Mouse (Mus musculus) heart, embryonic 15.5 days (tissue): ENCODE results near the gene Asb10. TPM values are rescaled to one million over a fixed set of nuclear protein-coding genes. Genes with fewer than 3 reads are reported as not detected.
A peak's percentile ranks its signal among the peaks of the same experiment; 100 is the strongest.
"Not testable (repeated sequence)": the region's sequence is repeated elsewhere in the genome, so short reads cannot be mapped to it uniquely, and the experiment has no call there.

ENCODE experiments used
- ATAC-seq: fragments of 200-750 bp; cut with Nextera tagmentation; replicated peaks from 2 replicates; pipeline ENCODE4 v1.8.0; 2017; ENCODE audit warnings: low read depth, moderate TSS enrichment; ENCODE audit not compliant: insufficient number of reproducible peaks, insufficient read depth, low FRiP score
- H3K27ac ChIP-seq: fragments of 300-500 bp; sonication (generic); 2 replicates; pipeline ENCODE4 v1.5.1; 2015; ENCODE audit warnings: mild to moderate bottlenecking, inconsistent platforms
- H3K27me3 ChIP-seq: fragments of 300-500 bp; sonication (generic); 2 replicates; pipeline ENCODE4 v1.6.1; 2015; ENCODE audit warnings: inconsistent platforms
- H3K36me3 ChIP-seq: fragments of 300-500 bp; sonication (generic); 2 replicates; pipeline ENCODE4 v1.6.1; 2015; ENCODE audit warnings: mild to moderate bottlenecking, inconsistent platforms
- H3K4me1 ChIP-seq: fragments of 300-500 bp; sonication (generic); replicated peaks from 2 replicates; pipeline ENCODE4 v1.6.1; 2015; ENCODE audit warnings: inconsistent platforms
- H3K4me2 ChIP-seq: fragments of 300-500 bp; sonication (generic); 2 replicates; pipeline ENCODE4 v1.6.1; 2015; ENCODE audit warnings: inconsistent platforms, mild to moderate bottlenecking, moderate library complexity
- H3K4me3 ChIP-seq: fragments of 300-500 bp; sonication (generic); 2 replicates; pipeline ENCODE4 v1.5.1; 2015; ENCODE audit warnings: mild to moderate bottlenecking, inconsistent platforms
- H3K9ac ChIP-seq: fragments of 300-500 bp; sonication (generic); 2 replicates; pipeline ENCODE4 v1.6.1; 2015; ENCODE audit warnings: mild to moderate bottlenecking, inconsistent platforms
- H3K9me3 ChIP-seq: fragments of 300-500 bp; sonication (generic); replicated peaks from 2 replicates; pipeline ENCODE4 v1.6.1; 2016; ENCODE audit warnings: inconsistent platforms
- WGBS: fragments of 180-500 bp; shearing (Covaris S2); methylation state at CpG from one replicate; pipeline ENCODE4 v1.1.7; 2015; ENCODE audit warnings: mixed read lengths; 5-methylcytosine and 5-hydroxymethylcytosine counted together
- polyA plus RNA-seq: library from polyadenylated mRNA; unstranded; fragments of >200 nt; fragmentation: Nextera tagmentation; extraction: Ambion mirVana; gene quantifications from 2 replicates; pipeline ENCODE4 v1.2.1, GENCODE M21; 2015

The Asb10 gene
- polyA plus RNA-seq, 1 experiment from 2014 or later, result 7.0 TPM

DNA sequence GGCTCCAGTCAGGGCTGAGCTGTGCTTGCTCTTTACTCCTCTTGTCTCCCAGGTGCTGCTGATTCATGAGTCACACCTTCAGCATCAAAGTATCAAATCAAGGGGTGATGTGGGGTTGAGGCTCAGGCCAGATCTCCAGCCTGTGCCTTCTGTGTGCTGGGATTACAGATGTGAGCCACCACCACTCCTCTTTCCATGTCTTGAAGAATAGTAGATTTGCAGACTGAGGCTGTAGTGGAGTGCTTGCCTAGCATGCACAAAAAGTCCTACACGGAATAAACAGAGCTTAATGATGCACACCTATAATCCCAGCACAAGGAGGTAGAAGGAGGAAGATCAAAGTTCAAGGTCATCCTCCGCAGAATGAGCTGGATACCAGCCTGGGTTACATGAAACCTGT, 15.9 kb upstream of the Asb10 start, which contains the start of gene 4931409K22Rik:
TSS of gene 4931409K22Rik (minus strand) at position 101 of the 400 bp plus-strand sequence.
- 71% methylated on average over 2 of the region's 2 CpGs for WGBS
- Histone ChIP-seq H3K4me1 (0 out of 2 replicates have a peak, but pooled peaks cover 2% of the 10 kb centered on the region), H3K27ac (no peak within 1 kb of the TSS), H3K4me2 (no peak within 1 kb of the TSS), H3K4me3 (no peak within 1 kb of the TSS), H3K9ac (no peak within 1 kb of the TSS), H3K27me3 (peaks cover 15% of the 10 kb centered on the region; the same call in 1 of the 2 replicates), H3K9me3 (no peaks in the 10 kb centered on the region), H3K36me3 (no peaks in the 10 kb centered on the region)
- ATAC-seq, result no peak

GRCm38 (mm10) chr5:24555335-24555734, 14.6 kb upstream of the Asb10 start:
- WGBS, result 91% methylated on average over 7 of the region's 7 CpGs
- not testable (repeated sequence) for H3K4me2 ChIP-seq, H3K9ac ChIP-seq, H3K27ac ChIP-seq, H3K4me3 ChIP-seq, ATAC-seq, H3K36me3 ChIP-seq, H3K9me3 ChIP-seq
- Histone ChIP-seq H3K27me3 (peaks cover 21% of the 10 kb centered on the region; the same call in 1 of the 2 replicates), H3K4me1 (peaks cover 13% of the 10 kb centered on the region)

- 51% methylated on average over 5 of the region's 5 CpGs for WGBS
- peaks cover 13% of the 10 kb centered on the region for H3K4me1 ChIP-seq
- ATAC-seq, result no peak
Measured at GRCm38 (mm10) chr5:24553621-24554244, 13.0 kb upstream of the Asb10 start.

DNA sequence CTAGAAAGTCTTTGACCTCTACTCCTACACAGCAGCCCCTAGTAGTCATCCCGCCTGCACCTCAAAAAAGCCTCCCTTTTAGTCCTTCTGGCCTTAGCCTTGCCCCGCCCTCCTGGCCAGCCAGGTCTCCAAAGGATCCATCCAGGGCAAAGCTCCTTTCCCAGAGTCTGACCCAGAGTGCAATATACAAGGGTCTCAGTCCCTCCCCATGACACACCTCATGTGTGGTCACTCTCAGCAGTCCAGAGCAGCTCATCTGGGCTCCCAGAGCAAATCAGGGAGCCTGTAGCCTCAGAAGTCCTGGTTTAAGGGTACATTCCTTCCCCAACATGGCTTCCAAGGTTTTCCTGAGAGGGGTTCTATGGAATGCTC, 10.5 kb upstream of the Asb10 start:
- Histone ChIP-seq H3K27ac (no peak overlapping the region), H3K9me3 (no peaks in the 10 kb centered on the region), H3K4me3 (0 out of 2 replicates have a peak overlapping the region, but pooled peaks have one; percentile 9), H3K27me3 (peaks cover 37% of the 10 kb centered on the region), H3K4me2 (peak overlapping the region; percentile 48), H3K4me1 (peaks cover 13% of the 10 kb centered on the region), H3K36me3 (no peaks in the 10 kb centered on the region), H3K9ac (no peak overlapping the region)
- WGBS, result 58% methylated on average over 2 of the region's 2 CpGs
- no peak for ATAC-seq

More at GRCm38 (mm10) chr5:24553621-24554244, 13.0 kb upstream of the Asb10 start:
- peaks cover 34% of the 10 kb centered on the region for H3K27me3 ChIP-seq
- H3K36me3 ChIP-seq, result no peaks in the 10 kb centered on the region
- no peak overlapping the region for H3K4me3 ChIP-seq
- no peak overlapping the region for H3K4me2 ChIP-seq
- H3K27ac ChIP-seq, result no peak overlapping the region
- no peaks in the 10 kb centered on the region for H3K9me3 ChIP-seq
- H3K9ac ChIP-seq, result no peak overlapping the region

DNA sequence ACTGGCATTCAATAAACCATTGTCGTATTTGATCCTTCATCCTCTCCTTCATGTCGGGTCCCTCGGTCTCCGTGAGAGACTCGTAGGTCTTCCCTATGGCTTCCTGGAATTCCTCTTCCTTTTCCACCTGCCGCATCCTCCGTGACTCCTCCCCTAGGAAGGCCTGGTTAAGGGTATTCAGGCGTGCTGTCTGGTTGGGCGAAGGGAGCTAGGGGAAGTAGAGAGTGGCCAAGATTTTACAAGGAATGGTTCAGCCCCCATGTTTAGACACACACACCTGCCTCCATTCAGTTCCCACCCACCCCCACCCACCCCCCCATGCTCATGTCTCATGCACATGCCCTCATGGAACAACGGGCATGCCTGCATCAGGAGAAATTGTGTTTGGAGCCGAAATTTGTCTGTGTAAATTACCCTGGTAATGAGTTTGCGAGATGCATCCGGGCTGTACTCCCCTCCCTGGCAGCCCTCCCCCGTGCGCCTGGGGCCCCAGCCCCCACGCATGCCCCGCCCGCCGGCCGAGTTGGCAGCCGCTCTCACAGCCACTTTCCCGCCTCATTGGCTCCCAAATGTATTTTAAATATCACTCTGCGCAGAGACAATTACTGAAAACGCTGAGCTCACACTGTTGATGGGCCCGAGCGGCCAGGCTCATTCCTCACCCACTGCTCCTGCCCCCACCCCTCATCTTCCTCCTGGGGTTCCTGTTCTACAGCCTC, 10.0 kb upstream of the Asb10 start:
- no peaks in the 10 kb centered on the region for H3K36me3 ChIP-seq
- H3K27ac ChIP-seq, result no peak overlapping the region
- WGBS, result 28% methylated on average over 26 of the region's 26 CpGs
- ATAC-seq, result no peak
- H3K4me1 ChIP-seq, result peaks cover 13% of the 10 kb centered on the region
- H3K4me2 ChIP-seq, result peak overlapping the region; percentile 48
- H3K4me3 ChIP-seq, result 0 out of 2 replicates have a peak overlapping the region, but pooled peaks have one; percentile 9
- H3K9ac ChIP-seq, result no peak overlapping the region
- H3K27me3 ChIP-seq, result peaks cover 37% of the 10 kb centered on the region
- no peaks in the 10 kb centered on the region for H3K9me3 ChIP-seq

GRCm38 (mm10) chr5:24542643-24543042, 1.9 kb upstream of the Asb10 start:
- ATAC-seq, result no peak
- Histone ChIP-seq H3K9me3 (no peaks in the 10 kb centered on the region), H3K4me3 (no peak overlapping the region), H3K27me3 (0 out of 2 replicates have a peak, but pooled peaks cover under 1% of the 10 kb centered on the region), H3K36me3 (no peaks in the 10 kb centered on the region), H3K27ac (no peak overlapping the region), H3K4me1 (peaks cover 24% of the 10 kb centered on the region), H3K4me2 (no peak overlapping the region), H3K9ac (no peak overlapping the region)
- WGBS, result 77% methylated on average over 7 of the region's 7 CpGs

- H3K36me3 ChIP-seq, result no peaks in the 10 kb centered on the region
- peaks cover 24% of the 10 kb centered on the region for H3K4me1 ChIP-seq
- peak overlapping the region; percentile 44 for H3K9ac ChIP-seq
- H3K9me3 ChIP-seq, result no peaks in the 10 kb centered on the region
- H3K4me3 ChIP-seq, result peak overlapping the region; percentile 44
- peak overlapping the region; percentile 90 for H3K27ac ChIP-seq
- 7% methylated on average over 6 of the region's 6 CpGs for WGBS
- H3K27me3 ChIP-seq, result peaks cover 7% of the 10 kb centered on the region; the same call in 1 of the 2 replicates
- peak overlapping the region; percentile 76 for H3K4me2 ChIP-seq
- no peak; the same call in 1 of the 2 replicates for ATAC-seq
Measured at GRCm38 (mm10) chr5:24541144-24541569, 379 bp upstream of the Asb10 start.

GRCm38 (mm10) chr5:24539571-24540296, 1.0 kb downstream of the Asb10 start:
- H3K4me2 ChIP-seq, result peak overlapping the region; percentile 76

DNA sequence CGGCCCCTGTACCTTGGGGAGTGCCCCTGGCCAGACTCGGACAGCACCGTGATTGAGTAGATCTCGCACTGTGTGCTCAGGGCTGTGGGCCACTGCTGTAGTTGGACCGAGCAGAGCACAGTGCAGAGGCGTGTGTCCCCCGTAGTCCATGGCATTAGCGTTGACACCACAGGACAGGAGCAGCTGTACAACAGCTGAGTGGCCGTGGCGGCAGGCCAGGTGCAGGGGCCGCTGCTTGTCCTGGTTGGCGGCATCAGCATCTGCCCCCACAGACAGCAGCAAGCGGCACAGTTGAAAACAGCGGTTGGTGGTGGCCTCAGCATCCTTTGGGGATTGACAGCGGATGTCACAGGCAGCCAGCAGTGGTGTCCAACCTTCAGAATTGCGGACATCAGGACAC, 3.2 kb downstream of the Asb10 start:
- H3K4me2 ChIP-seq, result no peak overlapping the region
- no peak overlapping the region for H3K9ac ChIP-seq
- no peak overlapping the region for H3K27ac ChIP-seq
- WGBS, result 66% methylated on average over 16 of the region's 16 CpGs
- H3K36me3 ChIP-seq, result no peaks in the 10 kb centered on the region
- ATAC-seq, result no peak
- peaks cover 24% of the 10 kb centered on the region for H3K4me1 ChIP-seq
- no peak overlapping the region for H3K4me3 ChIP-seq
- peaks cover 17% of the 10 kb centered on the region for H3K27me3 ChIP-seq
- no peaks in the 10 kb centered on the region for H3K9me3 ChIP-seq

More at GRCm38 (mm10) chr5:24539571-24540296, 1.0 kb downstream of the Asb10 start:
- Histone ChIP-seq H3K4me3 (peak overlapping the region; percentile 44), H3K9me3 (no peaks in the 10 kb centered on the region), H3K27ac (peak overlapping the region; percentile 90), H3K4me1 (peaks cover 24% of the 10 kb centered on the region), H3K9ac (peak overlapping the region; percentile 44), H3K27me3 (peaks cover 10% of the 10 kb centered on the region; the same call in 1 of the 2 replicates), H3K36me3 (no peaks in the 10 kb centered on the region)
- ATAC-seq, result no peak; the same call in 1 of the 2 replicates
- WGBS, result 74% methylated on average over 22 of the region's 22 CpGs

GRCm38 (mm10) chr5:24536511-24536910, 4.3 kb downstream of the Asb10 start:
- Histone ChIP-seq H3K4me3 (no peak overlapping the region), H3K9me3 (no peaks in the 10 kb centered on the region), H3K4me2 (no peak overlapping the region), H3K36me3 (no peaks in the 10 kb centered on the region), H3K27ac (no peak overlapping the region), H3K9ac (no peak overlapping the region), H3K27me3 (peaks cover 26% of the 10 kb centered on the region), H3K4me1 (peaks cover 22% of the 10 kb centered on the region)
- no peak for ATAC-seq
- 81% methylated on average over 5 of the region's 5 CpGs for WGBS

DNA sequence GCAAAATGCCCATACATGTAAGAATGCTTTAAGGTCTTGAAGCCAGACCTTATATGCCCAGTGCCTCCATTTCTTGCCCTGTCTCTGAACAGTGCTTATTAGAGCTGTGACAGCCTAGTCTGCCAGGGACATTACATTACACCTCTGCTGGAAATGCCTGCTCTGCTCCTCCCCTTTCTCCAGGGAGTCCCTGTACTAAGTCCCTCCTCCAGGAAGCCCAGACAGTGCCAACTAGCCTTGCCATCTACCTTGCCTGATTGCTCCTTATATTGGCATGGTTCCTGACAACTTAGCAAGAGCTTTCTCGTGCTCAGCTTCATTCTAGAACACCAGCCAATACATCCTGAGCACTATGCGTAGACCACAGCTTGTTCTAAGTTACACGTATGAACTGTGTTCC, 5.0 kb downstream of the Asb10 start:
- Histone ChIP-seq H3K27me3 (peaks cover 34% of the 10 kb centered on the region), H3K36me3 (no peaks in the 10 kb centered on the region), H3K4me3 (no peak overlapping the region), H3K9ac (no peak overlapping the region), H3K4me1 (peaks cover 14% of the 10 kb centered on the region), H3K4me2 (no peak overlapping the region), H3K9me3 (no peaks in the 10 kb centered on the region), H3K27ac (no peak overlapping the region)
- no peak for ATAC-seq
- 82% methylated on average over 3 of the region's 3 CpGs for WGBS
